Mouse (Mus musculus) MEL (cell line): Measurements from ENCODE around the gene Gm49393. TPM values are rescaled to one million over a fixed set of nuclear protein-coding genes. Genes with fewer than 3 reads are reported as not detected.
A peak's percentile ranks its signal among the peaks of the same experiment; 100 is the strongest.
"Not testable (repeated sequence)": the region's sequence is repeated elsewhere in the genome, so short reads cannot be mapped to it uniquely, and the experiment has no call there.

Experiments
- DNase-seq: peaks from one replicate; pipeline ENCODE4 v3.0.0; 2011; ENCODE audit warnings: low read depth, low spot score
- H3K27ac ChIP-seq: 2 replicates; pipeline ENCODE4 v1.5.1; 2012; ENCODE audit warnings: low read depth, mild to moderate bottlenecking, control low read depth, low read length, moderate library complexity; ENCODE audit not compliant: control insufficient read depth
- H3K27me3 ChIP-seq, 2 experiments: fragments of 150-350 bp in 1 of 2; sonication (generic) in 1 of 2; 2 replicates each; pipeline ENCODE4 v1.6.1; 2012; ENCODE audit warnings: low read length in 2 of 2, mild to moderate bottlenecking in 2 of 2, improper control_type of control experiment in 1 of 2, moderate library complexity in 1 of 2; ENCODE audit not compliant: insufficient read depth in 2 of 2, control insufficient read depth in 1 of 2
- H3K36me3 ChIP-seq, 2 experiments: 2 replicates each; pipeline ENCODE4 v1.6.1; 2012 to 2014; ENCODE audit warnings: low read length in 2 of 2, improper control_type of control experiment in 1 of 2, inconsistent platforms in 1 of 2, mild to moderate bottlenecking in 1 of 2; ENCODE audit not compliant: insufficient read depth in 2 of 2, control insufficient read depth in 1 of 2
- H3K4me1 ChIP-seq, 2 experiments: fragments of 150-350 bp in 1 of 2; sonication (generic) in 1 of 2; 2 replicates each; pipeline ENCODE4 v1.6.1; 2012; ENCODE audit warnings: low read length in 2 of 2, improper control_type of control experiment in 1 of 2, mild to moderate bottlenecking in 1 of 2; ENCODE audit not compliant: insufficient read depth in 2 of 2, control insufficient read depth in 1 of 2
- H3K4me3 ChIP-seq, 2 experiments: fragments of 150-350 bp in 1 of 2; sonication (generic) in 1 of 2; 2 replicates each; pipeline ENCODE4 v1.5.1; 2012; ENCODE audit warnings: low read depth in 2 of 2, low read length in 2 of 2, mild to moderate bottlenecking in 2 of 2, moderate library complexity in 2 of 2, control low read depth in 1 of 2, improper control_type of control experiment in 1 of 2; ENCODE audit not compliant: control insufficient read depth in 1 of 2, insufficient read depth in 1 of 2
- H3K79me2 ChIP-seq: 2 replicates; pipeline ENCODE4 v1.6.1; 2012; ENCODE audit warnings: mild to moderate bottlenecking, low read length, moderate library complexity; ENCODE audit not compliant: control insufficient read depth, poor library complexity, insufficient read depth
- H3K9ac ChIP-seq: 2 replicates; pipeline ENCODE4 v1.6.1; 2012; ENCODE audit warnings: low read depth, mild to moderate bottlenecking, control low read depth, low read length, moderate library complexity; ENCODE audit not compliant: control insufficient read depth, poor library complexity, severe bottlenecking
- H3K9me3 ChIP-seq: fragments of 150-350 bp; sonication (generic); replicated peaks from 2 replicates; pipeline ENCODE4 v1.6.1; 2012; ENCODE audit warnings: mild to moderate bottlenecking, low read length, improper control_type of control experiment, moderate library complexity; ENCODE audit not compliant: insufficient read depth
- BHLHE40 ChIP-seq: IDR thresholded peaks from 2 replicates; pipeline ENCODE4 v1.6.1; 2012; ENCODE audit warnings: low read depth, mild to moderate bottlenecking, inconsistent platforms, low read length, improper control_type of control experiment, borderline replicate concordance
- CHD1 ChIP-seq: IDR thresholded peaks from 2 replicates; pipeline ENCODE4 v1.6.1; 2012; ENCODE audit warnings: low read depth, mild to moderate bottlenecking, inconsistent platforms, low read length, improper control_type of control experiment
- CTCF ChIP-seq, 3 experiments: IDR thresholded peaks in 2 of 3; conservative IDR thresholded peaks in 1 of 3; 2 replicates each; pipeline ENCODE4 v1.5.1; 2011 to 2012; ENCODE audit warnings: low read length in 3 of 3, low read depth in 2 of 3, mild to moderate bottlenecking in 2 of 3, improper control_type of control experiment in 1 of 3, inconsistent platforms in 1 of 3, mixed read lengths in 1 of 3, moderate library complexity in 1 of 3; ENCODE audit not compliant: control insufficient read depth in 1 of 3, insufficient read depth in 1 of 3, poor library complexity in 1 of 3, severe bottlenecking in 1 of 3
- EP300 ChIP-seq, 2 experiments: IDR thresholded peaks; 2 replicates each; pipeline ENCODE4 v1.6.1; 2011; ENCODE audit warnings: improper control_type of control experiment in 2 of 2, low read length in 2 of 2, low read depth in 1 of 2, mild to moderate bottlenecking in 1 of 2
- ETS1 ChIP-seq: IDR thresholded peaks from 2 replicates; pipeline ENCODE4 v1.6.1; 2012; ENCODE audit warnings: low read depth, mild to moderate bottlenecking, inconsistent platforms, low read length, improper control_type of control experiment, moderate library complexity
- HCFC1 ChIP-seq: IDR thresholded peaks from 2 replicates; pipeline ENCODE4 v1.6.1; 2012; ENCODE audit warnings: low read depth, mild to moderate bottlenecking, inconsistent platforms, low read length, improper control_type of control experiment, moderate library complexity
- KAT2A ChIP-seq: conservative IDR thresholded peaks from 2 replicates; pipeline ENCODE4 v1.6.1; 2012; ENCODE audit warnings: low read depth, low read length, improper control_type of control experiment, inconsistent platforms
- MAFK ChIP-seq: IDR thresholded peaks from 2 replicates; pipeline ENCODE4 v1.6.1; 2011; ENCODE audit warnings: low read depth, mild to moderate bottlenecking, low read length, improper control_type of control experiment, borderline replicate concordance
- MAX ChIP-seq: IDR thresholded peaks from 2 replicates; pipeline ENCODE4 v1.6.1; 2011; ENCODE audit warnings: low read length, improper control_type of control experiment
- MXI1 ChIP-seq: IDR thresholded peaks from 2 replicates; pipeline ENCODE4 v1.6.1; 2011; ENCODE audit warnings: mild to moderate bottlenecking, low read depth, low read length, improper control_type of control experiment
- MYC ChIP-seq: IDR thresholded peaks from 2 replicates; pipeline ENCODE4 v1.6.1; 2011; ENCODE audit warnings: low read depth, mild to moderate bottlenecking, low read length, improper control_type of control experiment, moderate library complexity
- SMC3 ChIP-seq: IDR thresholded peaks from 2 replicates; pipeline ENCODE4 v1.6.1; 2011; ENCODE audit warnings: low read depth, low read length, improper control_type of control experiment
- UBTF ChIP-seq: IDR thresholded peaks from 2 replicates; pipeline ENCODE4 v1.6.1; 2012; ENCODE audit warnings: low read depth, mild to moderate bottlenecking, inconsistent platforms, low read length, improper control_type of control experiment, moderate library complexity, borderline replicate concordance; ENCODE audit not compliant: insufficient read depth
- USF1 ChIP-seq: IDR thresholded peaks from 2 replicates; pipeline ENCODE4 v1.6.1; 2014; ENCODE audit warnings: low read depth, mild to moderate bottlenecking, inconsistent platforms, low read length, improper control_type of control experiment, moderate library complexity
- ZC3H11A ChIP-seq: IDR thresholded peaks from 2 replicates; pipeline ENCODE4 v1.6.1; 2012; ENCODE audit warnings: low read depth, mild to moderate bottlenecking, inconsistent platforms, low read length, improper control_type of control experiment
- ZMIZ1 ChIP-seq: IDR thresholded peaks from 2 replicates; pipeline ENCODE4 v1.6.1; 2012; ENCODE audit warnings: low read depth, mild to moderate bottlenecking, inconsistent platforms, low read length, improper control_type of control experiment, moderate library complexity
- polyA plus RNA-seq, 2 experiments: library from polyadenylated mRNA; stranded (reverse) in 1 of 2; unstranded in 1 of 2; fragments of >175 nt in 1 of 2; fragments of >200 nt in 1 of 2; gene quantifications; 2 replicates each; pipeline versions ENCODE4 v1.2.1 to v1.2.4; 2012; ENCODE audit warnings: low replicate concordance in 2 of 2, low read depth in 1 of 2; ENCODE audit not compliant: insufficient read length in 2 of 2, insufficient read depth in 1 of 2, missing spikeins in 1 of 2
- total RNA-seq: library from RNA; depleted of rRNA; stranded (reverse); fragments of 300-350 nt; gene quantifications from 2 replicates; pipeline ENCODE4 v1.2.3, GENCODE M21; 2012; rRNA removed

The Gm49393 gene
- total RNA-seq (not detected in 2 replicates), polyA plus RNA-seq (not detected)

- H3K27ac ChIP-seq, H3K27me3 ChIP-seq, H3K9ac ChIP-seq, H3K4me3 ChIP-seq, H3K4me1 ChIP-seq, H3K36me3 ChIP-seq, H3K9me3 ChIP-seq, H3K79me2 ChIP-seq, DNase-seq: not testable (repeated sequence)
These were observed at the start of gene Gm49393 for GRCm38 (mm10) chr13:60935490-60935889. TSS of gene Gm49393 (minus strand) at chr13:60935590.

DNA sequence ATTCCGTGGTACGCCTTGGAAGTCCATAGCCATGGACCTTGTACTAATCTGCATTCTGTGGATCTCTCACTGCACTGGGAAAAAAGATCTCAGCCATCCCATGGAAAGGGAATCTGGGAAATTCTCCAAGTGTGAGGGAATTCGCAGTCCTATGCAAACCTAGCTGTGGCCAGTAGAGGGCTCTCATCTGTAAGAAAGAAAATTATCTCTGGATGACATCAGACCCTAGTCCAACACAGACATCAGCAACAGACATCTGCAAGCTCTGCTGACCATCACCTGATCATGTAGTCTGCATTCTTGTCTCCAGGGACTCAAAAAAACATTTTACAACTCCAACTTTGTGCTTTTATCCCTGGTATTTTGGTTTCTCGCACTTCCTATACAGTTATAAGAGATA is 36.9 kb upstream of the Gm49393 start:
- H3K27ac ChIP-seq, H3K36me3 ChIP-seq, H3K4me1 ChIP-seq, H3K9me3 ChIP-seq, H3K9ac ChIP-seq, DNase-seq: not testable (repeated sequence)
- TF ChIP-seq CTCF (IDR thresholded peaks at IDR 0.05 in 2 of 3, conservative IDR thresholded peaks at IDR 0.05 in 1 of 3; ENCODE audit: control insufficient read depth in 1 of 3, insufficient read depth in 1 of 3, low read depth in 2 of 3, low read length in 3 of 3, poor library complexity in 1 of 3, severe bottlenecking in 1 of 3): peak in 2 of 3 experiments; percentile 15 to 32; a peak in 3 of 6 replicates
- TF ChIP-seq, all 39 proteins: peak for 1; not testable (repeated sequence) for 38
- H3K79me2 ChIP-seq, H3K27me3 ChIP-seq, H3K4me3 ChIP-seq: not testable (repeated sequence)

- H3K4me3 ChIP-seq, H3K9me3 ChIP-seq, H3K79me2 ChIP-seq, H3K27me3 ChIP-seq, H3K9ac ChIP-seq, H3K36me3 ChIP-seq, DNase-seq, H3K4me1 ChIP-seq, H3K27ac ChIP-seq: not testable (repeated sequence)
- peak in 1 of 3 experiments; percentile 1; a peak in 1 of 6 replicates for TF ChIP-seq CTCF (IDR thresholded peaks at IDR 0.05 in 2 of 3, conservative IDR thresholded peaks at IDR 0.05 in 1 of 3; ENCODE audit: control insufficient read depth in 1 of 3, insufficient read depth in 1 of 3, low read depth in 2 of 3, low read length in 3 of 3, poor library complexity in 1 of 3, severe bottlenecking in 1 of 3)
These were observed 28.6 kb upstream of the Gm49393 start for GRCm38 (mm10) chr13:60963985-60964384.

DNA sequence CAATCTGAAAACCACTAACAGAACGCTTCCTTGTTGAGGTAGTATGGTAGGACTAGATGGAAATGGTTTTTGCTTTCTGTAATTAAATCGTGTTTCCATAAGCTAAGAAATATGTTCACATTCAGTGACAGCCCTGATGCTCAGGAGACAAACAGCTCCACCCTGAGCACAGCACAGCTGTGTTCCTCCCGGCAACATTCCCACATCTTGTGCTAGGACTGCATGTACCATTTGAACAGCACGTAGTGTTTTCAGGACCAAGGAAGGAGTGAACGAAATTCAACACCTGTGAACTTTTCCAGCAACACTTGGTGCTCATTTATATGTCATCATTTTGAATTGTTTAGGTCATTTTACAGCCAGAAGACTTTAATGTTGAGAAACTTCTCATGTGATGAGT is 26.3 kb upstream of the Gm49393 start:
- H3K27me3 ChIP-seq: no peaks in the 10 kb centered on the region
- TF ChIP-seq HCFC1: no peak
- TF ChIP-seq USF1: no peak
- no peak for TF ChIP-seq ZC3H11A
- TF ChIP-seq MAFK: no peak
- no peak for TF ChIP-seq EP300 (IDR thresholded peaks at IDR 0.05; ENCODE audit: low read depth in 1 of 2, low read length in 2 of 2)
- TF ChIP-seq MYC: no peak
- TF ChIP-seq MAX: no peak
- no peak for TF ChIP-seq BHLHE40
- no peak for TF ChIP-seq ETS1
- TF ChIP-seq UBTF: no peak
- no peak for TF ChIP-seq CHD1
- no peak for TF ChIP-seq SMC3
- TF ChIP-seq MXI1: no peak
- TF ChIP-seq KAT2A: no peak
- no peak for TF ChIP-seq ZMIZ1

GRCm38 (mm10) chr13:60941884-60942283 is 6.5 kb upstream of the Gm49393 start, which contains the start of gene Tpbpa:
TSS of gene Tpbpa (minus strand) at chr13:60941984.
- not testable (repeated sequence) for H3K36me3 ChIP-seq, H3K27ac ChIP-seq, H3K4me3 ChIP-seq, H3K4me1 ChIP-seq, H3K79me2 ChIP-seq, H3K27me3 ChIP-seq, H3K9me3 ChIP-seq, DNase-seq, H3K9ac ChIP-seq

More for the DNA sequence above, 26.3 kb upstream of the Gm49393 start:
- no peak overlapping the region for H3K9ac ChIP-seq
- H3K9me3 ChIP-seq: no peaks in the 10 kb centered on the region
- H3K4me1 ChIP-seq: no peaks in the 10 kb centered on the region
- H3K4me3 ChIP-seq: no peak overlapping the region
- H3K79me2 ChIP-seq: no peaks in the 10 kb centered on the region
- H3K36me3 ChIP-seq: no peaks in the 10 kb centered on the region
- no peak for DNase-seq
- no peak overlapping the region for H3K27ac ChIP-seq
